Mouse (Mus musculus) frontal cortex, postnatal 10 days (tissue): ENCODE measurements at regions not wholly inside any gene's neighbourhood (a gene's known extent, or its start where the extent isn't known, plus 50 kb on each side); places are given as distances from the start of the nearest gene placed in this dataset.

Source experiments
- DNase-seq, 2 experiments: peaks; one replicate each; pipeline ENCODE4 v3.0.0; 2022; ENCODE audit warnings: low spot score in 2 of 2, mixed read lengths in 1 of 2

DNA sequence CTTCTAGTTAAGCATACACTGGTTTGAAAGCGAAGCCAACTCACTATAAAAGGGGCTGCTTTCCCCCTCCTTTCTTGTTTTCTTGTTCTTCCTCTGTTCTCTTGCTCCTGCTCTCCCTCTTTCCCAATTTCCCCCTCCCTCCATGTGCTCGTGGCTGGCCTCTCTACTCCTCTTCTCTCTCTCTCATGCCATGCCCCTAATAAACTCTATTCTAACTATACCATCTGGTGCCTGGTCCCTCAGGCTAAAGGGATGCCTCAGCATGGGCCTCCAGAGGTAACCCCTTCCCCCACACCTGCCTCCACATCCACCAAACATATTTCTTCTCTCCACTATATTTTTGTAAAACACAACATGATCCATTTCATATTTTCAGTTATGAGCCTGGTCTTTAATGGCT is 210.1 kb downstream of the Gja1 start:
- DNase-seq, result no peak

DNA sequence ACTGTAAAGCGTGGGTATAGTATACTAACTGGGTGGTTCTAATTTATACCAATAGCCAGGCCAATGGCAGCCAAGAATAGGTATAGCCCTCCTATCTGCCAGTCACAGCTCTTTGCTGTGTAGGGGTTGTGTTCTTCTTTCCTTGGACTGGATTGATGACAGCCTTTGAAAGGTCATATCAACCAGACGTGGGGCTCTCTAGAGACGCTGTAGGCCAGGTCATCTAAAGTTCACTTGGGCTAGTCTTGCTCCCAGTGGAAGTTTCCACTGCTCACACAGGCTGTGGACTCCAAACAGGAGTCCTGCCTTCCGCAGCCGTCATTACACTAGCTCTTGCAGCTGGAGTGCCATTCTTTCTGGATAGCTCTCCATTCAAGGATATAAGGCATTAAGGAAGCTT is 220.3 kb downstream of the Gja1 start:
- no peak for DNase-seq

DNA sequence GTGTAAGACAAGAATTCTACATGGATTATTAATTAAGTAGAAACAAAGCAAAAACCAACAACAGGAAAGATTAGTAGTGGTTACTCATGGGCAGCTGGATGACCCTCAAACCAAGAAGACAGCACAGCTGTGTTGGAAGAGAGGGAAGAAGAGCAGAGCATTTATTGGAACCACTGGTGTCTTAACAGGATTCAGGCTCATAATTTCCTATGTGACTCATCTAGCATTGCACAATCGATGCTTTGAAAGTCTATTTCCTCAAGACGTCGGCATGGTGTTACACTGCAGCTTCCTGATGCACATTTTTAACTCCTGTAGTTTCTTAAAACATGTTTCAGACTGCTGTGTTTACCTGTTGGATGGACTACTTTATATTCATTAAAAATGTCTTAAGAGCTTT is 221.1 kb downstream of the Gja1 start:
- no peak for DNase-seq

GRCm38 (mm10) chr10:56599923-56600322 is 222.8 kb downstream of the Gja1 start:
- DNase-seq, result no peak

DNA sequence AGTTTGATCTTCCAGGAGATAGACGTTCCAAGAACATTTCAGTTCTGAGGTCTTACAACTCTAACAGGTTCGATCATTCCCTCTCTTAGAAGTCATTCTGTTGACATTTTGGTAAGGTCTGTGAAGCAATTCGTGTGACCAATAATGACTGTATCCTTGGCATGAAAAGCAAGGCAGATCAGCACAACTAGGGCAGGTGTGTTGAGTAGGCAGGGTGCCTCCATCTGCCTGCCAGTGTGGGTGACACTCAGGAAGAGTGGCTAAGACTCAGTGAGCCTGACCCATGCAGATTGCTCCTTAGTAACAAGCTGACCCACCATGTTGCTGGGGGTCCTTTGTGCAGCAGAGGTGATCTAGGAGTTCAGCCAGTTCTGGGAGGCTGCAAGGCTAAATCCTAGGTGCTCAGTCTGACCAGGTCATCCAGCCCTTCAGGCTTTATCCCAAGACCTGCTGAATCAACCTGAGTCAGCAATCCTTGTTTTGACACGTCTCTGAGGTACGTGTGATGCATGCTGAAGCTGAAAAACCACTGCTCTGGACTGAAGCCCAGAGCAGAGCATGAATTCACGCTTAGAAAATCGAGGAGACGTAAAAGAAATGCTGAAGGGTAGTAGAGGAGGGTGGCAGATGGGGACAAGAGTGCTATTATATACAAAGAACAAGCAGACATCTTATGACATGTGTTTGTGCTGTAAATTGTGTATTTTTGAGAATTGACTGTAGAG is 234.6 kb downstream of the Gja1 start:
- DNase-seq, result peak in 1 of 2 experiments; percentile 7

- DNase-seq, result no peak
Measured at GRCm38 (mm10) chr10:56642656-56643055, 265.5 kb downstream of the Gja1 start.

DNA sequence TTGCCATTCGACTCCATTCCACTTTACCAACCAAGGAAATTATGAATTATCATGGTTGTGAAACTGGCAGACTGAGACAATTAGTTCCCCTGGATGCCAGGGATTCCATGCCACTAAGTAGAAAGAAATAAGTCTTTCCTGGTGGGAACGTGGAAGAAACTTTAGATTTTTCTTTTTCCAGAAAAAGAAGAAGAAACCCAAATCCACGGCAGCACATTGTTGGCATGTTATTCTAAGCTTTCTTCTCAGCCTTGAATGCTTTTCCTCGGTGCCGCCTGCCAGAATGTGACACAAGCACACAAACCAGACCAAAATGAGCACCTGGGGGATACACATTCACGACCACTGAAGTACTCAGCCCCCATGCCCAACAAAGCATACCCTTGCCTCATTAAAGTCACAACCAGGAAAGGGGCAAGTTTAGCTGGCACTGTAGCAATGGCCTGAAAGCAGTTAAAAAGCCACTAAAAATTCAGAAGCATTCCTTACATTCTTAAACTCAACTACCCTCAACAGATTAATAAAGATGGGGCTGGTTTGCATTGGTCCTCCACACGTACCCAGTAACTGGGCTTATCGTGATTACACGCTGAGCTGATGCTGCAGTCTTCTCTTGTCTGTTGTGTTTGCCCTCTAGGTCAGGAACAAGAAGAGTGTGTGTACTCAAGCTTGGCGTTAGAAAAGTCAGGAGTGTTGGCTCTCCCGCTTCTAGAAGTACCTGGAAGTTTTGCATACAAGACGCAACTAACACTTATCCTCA is 266.4 kb downstream of the Gja1 start:
- DNase-seq, result no peak

GRCm38 (mm10) chr10:56660501-56660900 is 283.4 kb downstream of the Gja1 start:
- no peak for DNase-seq

DNA sequence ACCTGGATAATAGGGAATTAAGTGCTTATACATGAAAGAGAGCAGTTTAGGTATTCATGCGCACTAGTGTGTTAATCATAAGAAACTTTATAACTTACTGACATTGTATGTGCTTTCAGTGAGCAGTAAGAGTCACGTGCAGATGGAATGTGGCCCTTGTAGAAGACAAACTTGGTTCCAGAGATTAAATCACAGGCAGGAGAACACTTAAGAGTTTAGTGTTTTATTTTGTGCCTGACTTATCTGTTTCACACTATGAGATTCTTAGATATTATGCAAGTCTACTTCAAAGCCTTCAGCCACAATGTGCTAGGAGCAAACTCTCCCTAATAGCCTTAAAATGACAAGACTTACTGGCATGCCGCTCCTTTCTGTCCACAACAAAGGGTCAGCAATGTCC is 296.8 kb downstream of the Gja1 start:
- no peak for DNase-seq

GRCm38 (mm10) chr10:56682901-56683300 is 305.8 kb downstream of the Gja1 start:
- no peak for DNase-seq

DNA sequence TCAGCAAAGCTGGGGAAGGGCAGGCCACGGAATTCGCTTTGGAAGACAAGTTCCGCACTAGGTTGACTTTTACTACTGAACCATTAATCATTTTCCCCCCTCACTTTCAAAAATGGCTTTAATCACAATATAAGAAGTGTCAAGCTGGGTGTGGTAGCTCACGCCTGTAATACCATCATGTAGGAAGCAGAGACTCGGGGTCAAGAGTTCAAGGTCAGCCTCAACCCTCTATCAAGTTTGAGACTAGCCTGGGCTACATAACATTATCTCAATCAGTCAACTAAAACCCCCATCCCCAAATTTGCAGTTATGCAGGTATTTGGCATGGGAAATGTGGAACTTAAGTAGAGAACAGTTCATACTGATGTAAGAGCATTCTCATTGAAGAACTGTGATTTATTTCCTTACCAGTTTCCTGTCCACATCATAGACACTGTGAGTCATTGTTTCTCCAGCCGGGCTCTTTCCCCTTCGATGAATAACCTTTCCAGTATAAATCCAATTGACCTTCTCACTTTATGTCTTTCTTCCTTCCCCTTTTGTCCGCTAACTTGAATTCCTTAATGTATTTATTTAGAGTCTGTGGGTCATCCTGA is 308.6 kb downstream of the Gja1 start:
- DNase-seq, result no peak

DNA sequence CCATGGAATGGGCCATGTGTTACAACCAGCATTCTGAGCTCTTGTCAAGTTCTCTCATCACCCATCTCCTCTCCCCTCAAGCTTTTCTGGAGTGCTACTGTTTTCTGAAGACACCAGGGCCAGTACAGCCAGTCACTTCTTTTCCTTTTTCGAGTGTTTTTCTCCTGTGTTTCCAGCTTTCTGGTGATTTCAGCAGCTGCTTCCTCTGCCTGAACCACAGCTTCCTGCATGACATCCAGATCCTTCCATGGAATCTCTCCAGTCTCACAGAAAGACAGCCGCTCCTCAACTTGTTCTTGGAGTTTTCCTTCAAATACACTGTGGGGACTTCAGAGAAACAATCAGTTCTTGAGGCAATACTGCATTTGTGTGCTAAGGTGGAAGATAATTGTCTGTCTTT is 314.3 kb downstream of the Gja1 start:
- DNase-seq, result no peak

- no peak for DNase-seq
Measured at GRCm38 (mm10) chr10:56695100-56695499, 318.0 kb downstream of the Gja1 start.

GRCm38 (mm10) chr10:56700126-56700525 is 323.0 kb downstream of the Gja1 start:
- DNase-seq, result no peak

- DNase-seq, result no peak
Measured at GRCm38 (mm10) chr10:56708411-56708810, 331.3 kb downstream of the Gja1 start.

DNA sequence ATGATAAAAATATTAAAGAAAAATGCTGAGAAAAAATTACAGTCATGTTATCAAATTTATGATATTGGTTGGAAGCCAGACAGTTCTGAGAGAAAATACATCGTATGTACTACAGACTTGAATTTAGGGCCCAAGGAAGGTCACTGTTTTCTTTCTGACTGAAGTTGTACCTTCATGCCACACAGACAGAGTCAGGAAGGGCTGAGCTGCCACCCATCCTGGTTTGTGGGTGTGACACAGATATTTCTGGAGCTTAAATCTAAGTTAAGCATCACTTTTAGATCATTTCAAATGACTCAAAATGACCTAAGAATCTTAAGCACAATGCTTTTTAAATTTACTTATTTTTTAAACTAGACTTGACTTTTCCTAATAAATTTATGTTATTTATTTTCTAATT is 331.8 kb downstream of the Gja1 start:
- no peak for DNase-seq

DNA sequence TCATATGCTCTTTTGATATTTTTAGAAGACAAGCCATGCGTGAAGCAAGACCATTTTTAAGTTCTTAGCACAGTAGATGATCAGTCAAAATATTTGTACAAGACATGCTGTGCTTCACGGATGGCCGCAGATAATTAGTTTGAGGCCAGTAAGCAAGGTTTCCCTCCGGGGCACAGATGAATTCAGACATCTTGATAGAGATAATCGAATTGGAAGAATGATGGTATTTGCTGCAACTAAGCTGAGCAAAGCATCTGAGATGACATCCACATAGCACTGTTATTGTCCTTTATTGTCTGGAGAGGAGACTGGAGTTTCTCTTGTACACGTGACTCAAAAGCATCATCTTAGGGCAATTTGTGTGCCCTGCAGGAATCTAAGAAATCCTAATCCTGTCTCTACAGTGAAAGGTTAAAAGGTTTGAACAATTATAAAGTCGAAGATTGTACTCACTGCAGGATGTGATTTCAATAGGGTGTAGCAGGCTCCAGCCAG is 335.5 kb downstream of the Gja1 start:
- no peak for DNase-seq

- no peak for DNase-seq
Measured at GRCm38 (mm10) chr10:56737073-56737472, 359.9 kb downstream of the Gja1 start.

DNA sequence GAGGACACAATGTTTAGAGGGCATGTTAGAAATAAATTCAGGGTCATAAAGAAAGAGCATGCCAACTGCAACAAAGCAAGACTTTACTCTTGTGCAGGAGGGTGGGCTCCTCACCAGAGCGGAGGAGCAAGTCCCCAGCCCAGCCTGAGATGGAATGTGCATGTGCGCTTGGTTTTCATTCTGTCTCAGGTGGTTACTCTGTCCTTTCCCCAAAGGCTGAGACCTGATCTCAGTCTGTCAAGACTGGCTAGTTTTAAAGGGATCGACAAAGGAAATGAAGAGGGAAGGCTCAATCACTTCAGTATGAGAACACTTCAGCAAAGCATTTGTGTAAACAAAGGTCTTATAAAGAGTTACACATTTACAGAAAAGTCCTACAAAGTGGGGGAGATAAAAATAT is 362.5 kb downstream of the Gja1 start:
- DNase-seq, result no peak

GRCm38 (mm10) chr10:56752134-56752533 is 375.0 kb downstream of the Gja1 start:
- no peak for DNase-seq

GRCm38 (mm10) chr10:56753576-56753975 is 376.4 kb downstream of the Gja1 start:
- DNase-seq, result no peak

DNA sequence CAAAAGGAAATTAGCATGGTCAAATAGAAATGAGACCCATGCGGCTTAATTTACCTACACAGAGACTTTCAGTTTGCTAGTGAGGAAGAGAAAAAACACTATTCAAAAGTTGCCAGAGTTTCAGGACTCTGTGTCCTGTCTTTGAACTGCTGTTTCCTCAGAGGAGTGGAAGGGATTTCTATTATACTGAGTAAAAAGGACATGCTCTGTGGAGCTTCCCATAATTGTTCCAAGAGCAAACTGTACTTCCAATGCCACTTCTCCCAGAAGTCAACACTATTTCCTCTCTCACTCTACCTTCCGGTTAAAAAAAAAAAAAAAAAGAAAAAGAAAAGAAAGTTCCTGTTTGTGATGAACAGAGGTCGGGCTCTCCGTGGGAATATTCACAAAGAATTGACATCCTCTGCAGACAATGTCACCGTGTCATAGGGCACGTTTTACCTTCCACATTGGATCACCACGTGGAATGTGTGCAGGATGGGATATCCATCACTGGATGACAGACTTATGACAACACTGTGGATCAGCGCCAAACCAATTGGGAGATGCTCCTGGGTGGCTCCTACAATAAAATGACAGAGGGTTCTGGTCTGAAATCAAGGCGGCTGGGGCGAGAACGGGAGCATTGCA is 377.5 kb downstream of the Gja1 start:
- DNase-seq, result no peak
